Mouse (Mus musculus): ENCODE measurements around the gene Slc16a8.

- TF ChIP-seq POLR2A (IDR thresholded peaks at IDR 0.05; ENCODE audit: insufficient read depth, low read depth, low read length) (no peak), CTCF (IDR thresholded peaks at IDR 0.05; ENCODE audit: insufficient read depth, low read depth, low read length) (no peak)
These were observed 4.3 kb downstream of the Slc16a8 start for GRCm38 (mm10) chr15:79250236-79250635.

Measured in olfactory bulb, adult 2 months (tissue).